Mouse (Mus musculus) stomach, embryonic 15.5 days (tissue): ENCODE results near the gene Zfr. TPM values are rescaled to one million over a fixed set of nuclear protein-coding genes. Genes with fewer than 3 reads are reported as not detected.
A peak's percentile ranks its signal among the peaks of the same experiment; 100 is the strongest.

ENCODE experiments used
- ATAC-seq: fragments of 200-750 bp; cut with Nextera tagmentation; 2 replicates; pipeline ENCODE4 v1.8.0; 2017; ENCODE audit warnings: low read depth, moderate number of reproducible peaks, moderate TSS enrichment; ENCODE audit not compliant: insufficient read depth, low FRiP score
- H3K27ac ChIP-seq: fragments of 300-500 bp; sonication (generic); 2 replicates; pipeline ENCODE4 v1.5.1; 2015; ENCODE audit warnings: mild to moderate bottlenecking, inconsistent platforms
- H3K27me3 ChIP-seq: fragments of 300-500 bp; sonication (generic); replicated peaks from 2 replicates; pipeline ENCODE4 v1.6.1; 2015; ENCODE audit warnings: inconsistent platforms
- H3K36me3 ChIP-seq: fragments of 300-500 bp; sonication (generic); 2 replicates; pipeline ENCODE4 v1.6.1; 2015; ENCODE audit warnings: inconsistent platforms
- H3K4me1 ChIP-seq: fragments of 300-500 bp; sonication (generic); 2 replicates; pipeline ENCODE4 v1.6.1; 2015; ENCODE audit warnings: inconsistent platforms
- H3K4me2 ChIP-seq: fragments of 300-500 bp; sonication (generic); 2 replicates; pipeline ENCODE4 v1.6.1; 2015; ENCODE audit warnings: mild to moderate bottlenecking, inconsistent platforms
- H3K4me3 ChIP-seq: fragments of 300-500 bp; sonication (generic); replicated peaks from 2 replicates; pipeline ENCODE4 v1.5.1; 2015; ENCODE audit warnings: inconsistent platforms
- H3K9ac ChIP-seq: fragments of 300-500 bp; sonication (generic); 2 replicates; pipeline ENCODE4 v1.6.1; 2015; ENCODE audit warnings: inconsistent platforms
- H3K9me3 ChIP-seq: fragments of 300-500 bp; sonication (generic); 2 replicates; pipeline ENCODE4 v1.6.1; 2016; ENCODE audit warnings: inconsistent platforms
- WGBS: fragments of 180-500 bp; shearing (Covaris S2); methylation state at CpG from one replicate; pipeline ENCODE4 v1.1.7; 2015; 5-methylcytosine and 5-hydroxymethylcytosine counted together
- polyA plus RNA-seq: library from polyadenylated mRNA; unstranded; fragments of >200 nt; fragmentation: Nextera tagmentation; extraction: Ambion mirVana; gene quantifications from 2 replicates; pipeline ENCODE4 v1.2.1, GENCODE M21; 2015

Gene Zfr
- polyA plus RNA-seq, 1 experiment from 2014 or later: 105 TPM

DNA sequence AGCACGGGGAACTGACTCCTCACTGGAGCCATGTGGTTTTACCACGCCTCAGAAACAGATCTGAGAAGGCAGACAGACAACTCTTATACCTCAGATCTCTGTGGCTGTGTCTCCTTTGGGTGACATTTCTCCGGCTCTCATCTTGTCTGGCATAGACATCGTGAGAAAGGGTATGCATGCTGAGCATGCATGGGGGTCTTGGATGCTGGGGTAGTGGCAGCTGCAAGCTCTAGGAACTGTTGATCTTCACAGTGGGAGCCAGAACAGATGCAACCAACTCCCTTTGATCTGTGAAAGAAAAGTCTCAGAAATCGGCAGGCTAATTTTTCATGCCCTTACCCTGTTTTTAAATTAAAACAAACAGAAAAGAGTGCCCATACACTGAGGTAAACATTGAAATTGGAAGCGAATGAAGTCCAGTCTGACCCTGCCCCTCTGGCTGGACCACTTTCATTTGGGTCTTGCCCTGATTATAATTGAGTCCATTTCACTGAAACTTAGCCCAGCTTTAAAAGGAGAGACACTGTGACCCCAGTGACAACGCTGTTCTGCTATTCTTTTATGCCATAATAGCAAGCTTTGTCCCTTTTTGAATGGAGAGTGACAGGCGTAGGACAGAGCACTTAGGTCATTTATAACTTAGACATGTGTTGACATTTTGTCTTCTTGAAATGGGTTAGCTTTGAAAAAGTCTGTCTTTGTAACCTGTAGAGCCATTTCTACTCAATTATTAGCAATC, 105.1 kb downstream of the Zfr start:
- Histone ChIP-seq H3K27ac (peak overlapping the region; percentile 11; the same call in 1 of the 2 replicates), H3K27me3 (no peaks in the 10 kb centered on the region), H3K4me1 (peaks cover 20% of the 10 kb centered on the region), H3K4me2 (no peak overlapping the region), H3K4me3 (no peak overlapping the region), H3K36me3 (no peaks in the 10 kb centered on the region), H3K9me3 (no peaks in the 10 kb centered on the region), H3K9ac (no peak overlapping the region)
- 37% methylated on average over 8 of the region's 8 CpGs for WGBS
- no peak for ATAC-seq

DNA sequence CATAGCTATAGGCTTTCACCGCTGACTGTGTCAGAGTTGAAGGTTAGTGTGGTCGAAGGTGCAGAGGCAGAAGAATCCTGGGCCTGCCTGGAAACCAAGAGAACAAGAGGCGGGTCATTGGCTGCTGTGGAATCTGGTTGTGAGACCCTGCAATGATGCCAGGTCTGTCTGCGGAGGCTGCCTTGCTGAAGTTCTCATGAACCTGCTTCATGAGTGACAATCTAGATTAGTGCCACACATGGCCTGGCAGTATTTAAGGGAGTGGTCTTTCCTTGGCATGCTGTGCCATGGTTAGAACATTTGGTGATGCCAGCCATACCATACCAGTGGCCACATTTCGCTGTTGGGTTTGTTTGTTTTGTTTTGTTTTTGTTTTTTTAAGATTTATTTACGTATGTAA, 105.8 kb downstream of the Zfr start:
- 81% methylated on average over 6 of the region's 6 CpGs for WGBS
- Histone ChIP-seq H3K4me1 (peaks cover 17% of the 10 kb centered on the region), H3K27ac (no peak overlapping the region), H3K36me3 (no peaks in the 10 kb centered on the region), H3K27me3 (no peaks in the 10 kb centered on the region), H3K4me3 (no peak overlapping the region), H3K9me3 (no peaks in the 10 kb centered on the region), H3K4me2 (no peak overlapping the region), H3K9ac (no peak overlapping the region)
- no peak for ATAC-seq

- H3K4me2 ChIP-seq: no peak overlapping the region
- H3K27ac ChIP-seq: no peak overlapping the region
- H3K9me3 ChIP-seq: no peaks in the 10 kb centered on the region
- WGBS: 88% methylated on average over 2 of the region's 2 CpGs
- H3K4me3 ChIP-seq: no peak overlapping the region
- H3K27me3 ChIP-seq: no peaks in the 10 kb centered on the region
- ATAC-seq: no peak
- H3K9ac ChIP-seq: no peak overlapping the region
- H3K36me3 ChIP-seq: no peaks in the 10 kb centered on the region
- H3K4me1 ChIP-seq: peaks cover 15% of the 10 kb centered on the region
Observed at GRCm38 (mm10) chr15:12224239-12224638, 106.6 kb downstream of the Zfr start.

DNA sequence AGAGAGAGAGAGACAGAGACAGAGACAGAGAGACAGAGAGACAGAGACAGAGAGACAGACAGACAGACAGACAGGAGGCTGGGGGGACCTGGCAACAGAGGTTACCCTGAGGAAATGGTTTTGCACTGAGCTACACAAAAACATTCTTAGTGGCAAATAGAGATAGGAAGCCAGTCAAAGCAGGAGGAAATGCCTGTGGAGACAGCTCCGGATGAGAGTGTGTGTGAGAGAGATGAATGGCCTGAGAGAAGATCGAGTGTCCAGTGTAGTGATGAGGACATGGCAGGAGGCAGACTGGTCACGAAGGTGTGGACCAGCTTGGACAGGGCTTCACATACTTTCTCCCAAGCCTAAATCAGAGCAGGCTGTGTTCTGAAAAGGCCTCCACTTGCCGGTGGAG, 107.4 kb downstream of the Zfr start:
- no peaks in the 10 kb centered on the region for H3K9me3 ChIP-seq
- H3K27me3 ChIP-seq: no peaks in the 10 kb centered on the region
- H3K4me1 ChIP-seq: peaks cover 15% of the 10 kb centered on the region
- H3K36me3 ChIP-seq: no peaks in the 10 kb centered on the region
- no peak overlapping the region for H3K9ac ChIP-seq
- WGBS: 61% methylated on average over 4 of the region's 4 CpGs
- H3K4me2 ChIP-seq: no peak overlapping the region
- H3K4me3 ChIP-seq: no peak overlapping the region
- no peak for ATAC-seq
- no peak overlapping the region for H3K27ac ChIP-seq

DNA sequence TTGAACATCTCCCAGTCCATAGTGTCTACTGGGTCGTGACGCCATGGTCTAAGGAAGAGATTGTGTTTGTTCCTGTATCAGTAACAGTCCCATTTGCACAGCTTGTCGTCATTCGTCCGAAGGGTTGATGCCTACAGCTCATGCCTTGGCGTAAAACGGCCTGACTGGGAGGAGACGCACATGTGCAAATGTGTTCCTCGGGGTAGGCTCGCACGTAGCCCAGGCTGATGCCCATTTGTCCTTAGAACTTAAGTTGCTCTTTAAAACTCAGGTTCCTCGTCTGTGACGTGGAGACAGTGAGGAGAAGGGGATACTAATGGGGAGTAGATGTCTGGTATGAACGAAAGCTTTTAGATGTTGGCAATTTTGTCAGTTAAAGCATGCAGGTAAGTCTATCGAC, 109.3 kb downstream of the Zfr start:
- H3K27me3 ChIP-seq: no peaks in the 10 kb centered on the region
- peaks cover 20% of the 10 kb centered on the region; the same call in 1 of the 2 replicates for H3K4me1 ChIP-seq
- no peaks in the 10 kb centered on the region for H3K36me3 ChIP-seq
- no peaks in the 10 kb centered on the region for H3K9me3 ChIP-seq
- no peak overlapping the region for H3K27ac ChIP-seq
- WGBS: 91% methylated on average over 15 of the region's 15 CpGs
- no peak for ATAC-seq
- H3K9ac ChIP-seq: no peak overlapping the region
- H3K4me2 ChIP-seq: no peak overlapping the region
- H3K4me3 ChIP-seq: no peak overlapping the region

GRCm38 (mm10) chr15:12227355-12227754, 109.7 kb downstream of the Zfr start:
- Histone ChIP-seq H3K4me2 (no peak overlapping the region), H3K9me3 (no peaks in the 10 kb centered on the region), H3K4me3 (no peak overlapping the region), H3K27me3 (no peaks in the 10 kb centered on the region), H3K4me1 (peaks cover 21% of the 10 kb centered on the region; the same call in 1 of the 2 replicates), H3K9ac (no peak overlapping the region), H3K27ac (no peak overlapping the region), H3K36me3 (no peaks in the 10 kb centered on the region)
- WGBS: 75% methylated on average over 4 of the region's 4 CpGs
- ATAC-seq: no peak

DNA sequence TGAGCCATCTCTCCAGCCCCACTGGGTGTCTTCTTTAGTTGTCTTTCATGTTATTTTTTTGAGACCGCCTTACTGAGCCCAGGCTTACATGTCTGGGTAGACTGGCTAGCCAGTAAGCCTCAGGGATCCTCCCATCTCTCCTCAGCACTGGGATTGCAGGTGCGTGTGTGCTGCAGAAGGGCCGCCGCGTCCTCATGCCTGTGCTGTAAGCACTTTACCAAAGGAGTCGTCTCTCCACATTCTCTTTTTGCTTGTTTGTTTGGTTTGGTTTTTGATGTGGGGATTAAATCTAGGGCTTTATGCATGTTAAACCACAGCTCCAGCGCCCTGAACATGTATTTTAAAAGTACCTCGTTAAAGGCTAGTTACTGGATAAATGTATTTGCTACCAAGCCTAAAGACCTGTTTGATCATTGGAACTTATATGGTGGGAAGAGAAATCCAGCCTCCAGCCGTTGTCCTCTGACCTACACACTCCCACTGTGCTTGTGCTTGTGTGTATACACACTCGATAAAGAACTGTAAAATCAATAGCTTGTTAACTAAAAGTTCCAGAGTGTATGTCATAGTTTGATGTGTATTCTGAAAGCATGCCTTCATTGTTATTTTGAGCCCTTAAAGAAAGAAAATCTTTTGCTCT, 112.1 kb downstream of the Zfr start:
- no peak overlapping the region for H3K4me3 ChIP-seq
- no peak overlapping the region for H3K4me2 ChIP-seq
- WGBS: 62% methylated on average over 10 of the region's 10 CpGs
- no peak overlapping the region for H3K9ac ChIP-seq
- H3K36me3 ChIP-seq: peaks cover 5% of the 10 kb centered on the region; the same call in 1 of the 2 replicates
- no peak; the same call in 1 of the 2 replicates for ATAC-seq
- peak overlapping the region; percentile 46; the same call in 1 of the 2 replicates for H3K27ac ChIP-seq
- H3K9me3 ChIP-seq: no peaks in the 10 kb centered on the region
- no peaks in the 10 kb centered on the region for H3K27me3 ChIP-seq
- H3K4me1 ChIP-seq: peaks cover 24% of the 10 kb centered on the region; the same call in 1 of the 2 replicates

DNA sequence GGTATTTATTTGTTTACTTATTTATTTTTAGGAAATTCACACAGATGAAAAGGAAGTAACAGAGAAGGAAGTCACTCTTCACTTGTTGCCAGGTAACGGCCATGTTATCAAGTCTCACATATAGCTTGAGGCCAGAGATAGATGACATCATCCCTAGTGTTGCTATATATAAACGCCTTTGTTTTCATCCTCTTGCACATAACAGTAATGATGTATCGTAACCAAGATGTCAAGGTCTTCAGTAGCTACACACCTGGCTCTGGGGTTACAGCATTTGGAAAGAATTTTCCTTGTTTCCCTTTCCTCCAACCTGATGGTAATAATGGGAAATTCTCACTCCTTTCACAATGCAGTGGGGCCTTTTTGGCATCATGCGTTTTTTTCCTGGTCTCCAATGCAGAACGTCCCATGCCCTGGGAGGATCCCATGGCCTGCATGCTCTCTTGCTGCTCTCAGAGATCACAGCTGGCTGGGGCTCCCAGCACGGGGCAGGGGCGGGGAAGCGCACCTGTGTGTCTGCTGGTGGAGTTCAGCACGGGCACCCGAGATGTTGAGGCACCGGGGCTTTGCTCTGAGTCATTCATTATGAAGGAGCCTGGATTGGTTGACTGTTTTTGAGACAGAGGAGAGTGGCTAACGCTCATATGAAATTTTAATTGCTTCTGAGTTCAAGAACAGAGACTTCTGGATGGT, 112.8 kb downstream of the Zfr start:
- Histone ChIP-seq H3K4me1 (peaks cover 22% of the 10 kb centered on the region; the same call in 1 of the 2 replicates), H3K9ac (no peak overlapping the region), H3K4me2 (no peak overlapping the region), H3K36me3 (peaks cover 5% of the 10 kb centered on the region; the same call in 1 of the 2 replicates), H3K27me3 (no peaks in the 10 kb centered on the region), H3K27ac (peak overlapping the region; percentile 82), H3K9me3 (no peaks in the 10 kb centered on the region), H3K4me3 (no peak overlapping the region)
- 37% methylated on average over 12 of the region's 12 CpGs for WGBS
- ATAC-seq: peak; percentile 33; the same call in 1 of the 2 replicates

DNA sequence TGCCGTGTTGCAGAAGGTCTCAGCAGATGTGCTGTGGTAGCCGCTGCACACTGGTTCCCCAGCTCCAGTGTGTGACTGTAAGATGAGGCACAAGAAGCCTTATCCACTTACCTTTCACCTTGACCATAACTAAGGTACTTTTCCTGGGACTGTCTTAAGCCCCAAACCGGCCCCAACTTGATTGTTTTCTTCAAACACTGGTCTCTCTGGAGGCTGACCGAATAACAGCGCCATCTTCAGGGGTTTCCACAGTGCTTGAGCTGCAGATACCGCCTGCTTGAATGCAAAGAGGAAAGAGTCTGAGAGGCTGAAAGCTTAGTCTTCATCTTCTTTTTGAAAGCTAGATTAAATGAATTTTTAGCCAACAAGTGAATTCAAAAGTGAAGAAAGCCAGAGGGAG, 113.8 kb downstream of the Zfr start:
- no peak overlapping the region for H3K9ac ChIP-seq
- ATAC-seq: no peak
- peaks cover 10% of the 10 kb centered on the region for H3K36me3 ChIP-seq
- WGBS: 69% methylated on average over 6 of the region's 6 CpGs
- H3K4me2 ChIP-seq: no peak overlapping the region
- no peaks in the 10 kb centered on the region for H3K27me3 ChIP-seq
- peaks cover 20% of the 10 kb centered on the region; the same call in 1 of the 2 replicates for H3K4me1 ChIP-seq
- no peaks in the 10 kb centered on the region for H3K9me3 ChIP-seq
- H3K27ac ChIP-seq: peak overlapping the region; percentile 74; the same call in 1 of the 2 replicates
- no peak overlapping the region for H3K4me3 ChIP-seq

GRCm38 (mm10) chr15:12232429-12232828, 114.8 kb downstream of the Zfr start:
- Histone ChIP-seq H3K9ac (no peak overlapping the region), H3K36me3 (peaks cover 10% of the 10 kb centered on the region), H3K4me2 (peak overlapping the region; percentile 13; the same call in 1 of the 2 replicates), H3K27ac (peak overlapping the region; percentile 74), H3K9me3 (no peaks in the 10 kb centered on the region), H3K4me3 (no peak overlapping the region), H3K27me3 (no peaks in the 10 kb centered on the region), H3K4me1 (peaks cover 20% of the 10 kb centered on the region; the same call in 1 of the 2 replicates)
- peak; percentile 71 for ATAC-seq
- 42% methylated on average over 11 of the region's 11 CpGs for WGBS

- ATAC-seq: no peak
Observed at GRCm38 (mm10) chr15:12233021-12233420, 115.4 kb downstream of the Zfr start.

More at GRCm38 (mm10) chr15:12233021-12233420, 115.4 kb downstream of the Zfr start:
- 76% methylated on average over 4 of the region's 4 CpGs for WGBS
- Histone ChIP-seq H3K9ac (no peak overlapping the region), H3K4me3 (no peak overlapping the region), H3K36me3 (peaks cover 15% of the 10 kb centered on the region), H3K27me3 (no peaks in the 10 kb centered on the region), H3K4me1 (peaks cover 20% of the 10 kb centered on the region; the same call in 1 of the 2 replicates), H3K27ac (peak overlapping the region; percentile 74), H3K9me3 (no peaks in the 10 kb centered on the region), H3K4me2 (no peak overlapping the region)
